Mouse (Mus musculus) heart, embryonic 12.5 days (tissue): ENCODE measurements around the gene Bbx. TPM values are rescaled to one million over a fixed set of nuclear protein-coding genes. Genes with fewer than 3 reads are reported as not detected.

ENCODE experiments used
- ATAC-seq: fragments of 200-750 bp; cut with Nextera tagmentation; 2 replicates; pipeline ENCODE4 v1.8.0; 2017; ENCODE audit warnings: moderate TSS enrichment, moderate library complexity; ENCODE audit not compliant: insufficient number of reproducible peaks, low FRiP score
- H3K27ac ChIP-seq: fragments of 300-500 bp; sonication (generic); 2 replicates; pipeline ENCODE4 v1.5.1; 2016; ENCODE audit warnings: mild to moderate bottlenecking, moderate library complexity; ENCODE audit not compliant: poor library complexity, severe bottlenecking
- H3K27me3 ChIP-seq: fragments of 300-500 bp; sonication (generic); replicated peaks from 2 replicates; pipeline ENCODE4 v1.6.1; 2016; ENCODE audit warnings: mild to moderate bottlenecking, moderate library complexity
- H3K36me3 ChIP-seq: fragments of 300-500 bp; sonication (generic); 2 replicates; pipeline ENCODE4 v1.6.1; 2016; ENCODE audit warnings: mild to moderate bottlenecking, moderate library complexity
- H3K4me1 ChIP-seq: fragments of 300-500 bp; sonication (generic); replicated peaks from 2 replicates; pipeline ENCODE4 v1.6.1; 2016; ENCODE audit warnings: mild to moderate bottlenecking
- H3K4me2 ChIP-seq: fragments of 300-500 bp; sonication (generic); 2 replicates; pipeline ENCODE4 v1.6.1; 2016; ENCODE audit warnings: mild to moderate bottlenecking, moderate library complexity
- H3K4me3 ChIP-seq: fragments of 300-500 bp; sonication (generic); 2 replicates; pipeline ENCODE4 v1.5.1; 2016; ENCODE audit warnings: mild to moderate bottlenecking
- H3K9ac ChIP-seq: fragments of 300-500 bp; sonication (generic); 2 replicates; pipeline ENCODE4 v1.6.1; 2016; ENCODE audit warnings: mild to moderate bottlenecking, moderate library complexity
- H3K9me3 ChIP-seq: fragments of 300-500 bp; sonication (generic); replicated peaks from 2 replicates; pipeline ENCODE4 v1.6.1; 2016; ENCODE audit warnings: mild to moderate bottlenecking, moderate library complexity
- WGBS: fragments of 180-500 bp; shearing (Covaris S2); methylation state at CpG from one replicate; pipeline ENCODE4 v1.1.7; 2016; 5-methylcytosine and 5-hydroxymethylcytosine counted together
- polyA plus RNA-seq: library from polyadenylated mRNA; unstranded; fragments of >200 nt; fragmentation: Nextera tagmentation; extraction: Ambion mirVana; gene quantifications from 2 replicates; pipeline ENCODE4 v1.2.1, GENCODE M21; 2016

Bbx gene
- polyA plus RNA-seq, 1 experiment from 2014 or later, result 37.7 TPM

DNA sequence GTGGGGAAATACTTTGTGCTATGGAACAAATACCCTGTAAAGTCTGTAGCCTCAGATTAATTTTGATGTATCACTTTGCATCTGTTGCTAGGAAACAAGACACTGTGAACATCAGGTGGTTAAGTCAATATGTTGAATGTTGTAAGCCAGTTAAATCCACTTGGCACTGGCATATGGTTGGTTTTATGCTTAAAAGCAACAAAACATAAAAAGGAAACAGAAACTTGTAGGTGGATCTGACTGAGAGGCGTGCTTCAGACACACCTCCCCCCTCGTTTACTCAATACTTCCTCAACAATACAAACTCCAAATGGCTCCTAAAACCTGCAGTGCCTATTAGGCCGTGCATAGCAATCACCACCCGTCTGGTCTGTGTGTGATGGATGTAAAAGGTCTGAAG is 236.1 kb downstream of the Bbx start:
- Histone ChIP-seq H3K27ac (no peak overlapping the region), H3K4me3 (no peak overlapping the region), H3K9me3 (no peaks in the 10 kb centered on the region), H3K27me3 (no peaks in the 10 kb centered on the region), H3K9ac (no peak overlapping the region), H3K4me1 (peaks cover 11% of the 10 kb centered on the region), H3K36me3 (peaks cover 41% of the 10 kb centered on the region), H3K4me2 (no peak overlapping the region)
- WGBS, result 83% methylated on average over 4 of the region's 4 CpGs
- ATAC-seq, result no peak

DNA sequence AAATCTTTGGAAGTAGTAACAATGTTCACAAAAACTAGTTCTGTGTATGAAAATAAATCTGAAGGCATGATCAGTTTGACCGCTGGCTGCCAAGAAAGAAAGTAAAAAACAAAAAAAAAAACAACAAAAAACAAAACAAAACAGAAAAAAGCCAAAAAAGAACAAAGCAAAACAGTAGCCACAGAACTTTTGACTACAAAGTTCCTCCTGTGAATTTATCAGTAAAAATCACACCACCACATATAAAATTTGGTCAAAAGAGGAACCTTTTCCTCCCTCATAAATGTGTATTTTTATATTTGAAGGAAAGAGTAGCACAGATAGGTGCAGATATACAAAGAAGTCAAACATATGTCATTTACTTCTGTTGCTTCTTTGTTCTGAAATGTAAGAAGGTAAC is 239.6 kb downstream of the Bbx start:
- 85% methylated on average over 1 of the region's 1 CpGs for WGBS
- Histone ChIP-seq H3K4me3 (no peak overlapping the region), H3K27ac (no peak overlapping the region), H3K4me1 (peaks cover 11% of the 10 kb centered on the region), H3K4me2 (no peak overlapping the region), H3K27me3 (no peaks in the 10 kb centered on the region), H3K9ac (no peak overlapping the region), H3K36me3 (peaks cover 17% of the 10 kb centered on the region), H3K9me3 (no peaks in the 10 kb centered on the region)
- ATAC-seq, result no peak

GRCm38 (mm10) chr16:50189108-50189507 is 243.1 kb downstream of the Bbx start:
- no peak overlapping the region for H3K27ac ChIP-seq
- peaks cover 5% of the 10 kb centered on the region; the same call in 1 of the 2 replicates for H3K36me3 ChIP-seq
- H3K9ac ChIP-seq, result no peak overlapping the region
- H3K4me2 ChIP-seq, result no peak overlapping the region
- H3K9me3 ChIP-seq, result no peaks in the 10 kb centered on the region
- H3K4me3 ChIP-seq, result no peak overlapping the region
- WGBS, result 52% methylated on average over 6 of the region's 6 CpGs
- no peak for ATAC-seq
- H3K27me3 ChIP-seq, result no peaks in the 10 kb centered on the region
- peaks cover 30% of the 10 kb centered on the region for H3K4me1 ChIP-seq

- H3K27me3 ChIP-seq, result no peaks in the 10 kb centered on the region
- H3K4me1 ChIP-seq, result peaks cover 20% of the 10 kb centered on the region
- H3K9me3 ChIP-seq, result no peaks in the 10 kb centered on the region
- no peak overlapping the region for H3K4me3 ChIP-seq
- no peak overlapping the region for H3K4me2 ChIP-seq
- no peak overlapping the region for H3K9ac ChIP-seq
- ATAC-seq, result no peak
- 48% methylated on average over 6 of the region's 6 CpGs for WGBS
- H3K36me3 ChIP-seq, result no peaks in the 10 kb centered on the region
- H3K27ac ChIP-seq, result no peak overlapping the region
Observed at GRCm38 (mm10) chr16:50186604-50187003, 245.6 kb downstream of the Bbx start.

- peak overlapping the region; percentile 16; the same call in 1 of the 2 replicates for H3K4me2 ChIP-seq
- peak overlapping the region; percentile 48 for H3K27ac ChIP-seq
- no peak overlapping the region for H3K4me3 ChIP-seq
Observed at GRCm38 (mm10) chr16:50185041-50185440, 247.1 kb downstream of the Bbx start.

DNA sequence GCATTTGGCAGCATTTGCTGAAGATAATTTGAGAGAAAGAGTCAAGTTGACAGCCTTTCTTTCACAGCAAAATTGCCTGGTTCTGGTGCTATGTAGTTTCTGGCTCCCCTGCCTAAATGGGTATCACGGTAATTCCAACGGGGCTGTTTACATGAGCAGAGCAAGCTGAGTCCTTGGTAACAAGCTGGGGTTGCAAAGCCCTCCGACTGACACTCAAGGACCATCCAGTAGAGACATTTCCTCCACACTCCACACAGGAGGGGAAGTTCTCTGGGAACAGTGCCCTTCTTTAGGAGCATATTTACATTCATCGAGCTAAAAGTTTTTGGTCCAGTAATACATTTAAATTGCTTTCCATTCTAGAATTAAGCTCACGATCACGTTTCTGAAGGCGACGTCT is 249.2 kb downstream of the Bbx start:
- Histone ChIP-seq H3K9me3 (no peaks in the 10 kb centered on the region), H3K27me3 (no peaks in the 10 kb centered on the region), H3K4me3 (no peak overlapping the region), H3K4me2 (no peak overlapping the region), H3K4me1 (peaks cover 20% of the 10 kb centered on the region), H3K9ac (no peak overlapping the region), H3K36me3 (no peaks in the 10 kb centered on the region), H3K27ac (no peak overlapping the region)
- WGBS, result 60% methylated on average over 8 of the region's 8 CpGs
- no peak for ATAC-seq

More at GRCm38 (mm10) chr16:50185041-50185440, 247.1 kb downstream of the Bbx start:
- Histone ChIP-seq H3K4me1 (peaks cover 20% of the 10 kb centered on the region), H3K9ac (no peak overlapping the region), H3K36me3 (no peaks in the 10 kb centered on the region), H3K27me3 (no peaks in the 10 kb centered on the region), H3K9me3 (no peaks in the 10 kb centered on the region)
- peak; percentile 51; the same call in 1 of the 2 replicates for ATAC-seq
- WGBS, result 14% methylated on average over 5 of the region's 5 CpGs

DNA sequence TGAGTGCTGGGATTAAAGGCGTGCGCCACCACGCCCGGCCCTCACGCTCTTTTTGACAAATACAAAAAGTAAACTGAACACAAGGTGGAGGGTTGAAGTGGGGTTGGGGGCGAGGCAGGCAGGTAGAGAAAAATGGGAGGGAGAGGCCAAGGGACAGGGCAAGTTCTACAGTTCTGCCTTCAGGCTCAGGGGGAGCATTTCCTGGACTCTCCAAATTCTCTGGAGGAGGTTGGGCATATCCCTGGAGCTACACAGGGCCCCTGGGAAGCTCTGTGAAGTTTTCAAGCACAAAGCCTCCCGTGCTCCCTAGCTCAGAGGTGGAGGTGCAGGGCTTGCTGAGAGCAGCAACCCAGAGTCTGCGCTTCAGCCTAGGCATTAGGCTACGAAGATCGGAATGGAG is 249.6 kb downstream of the Bbx start:
- Histone ChIP-seq H3K4me2 (no peak overlapping the region), H3K9me3 (no peaks in the 10 kb centered on the region), H3K4me1 (peaks cover 20% of the 10 kb centered on the region), H3K27ac (no peak overlapping the region), H3K9ac (no peak overlapping the region), H3K36me3 (no peaks in the 10 kb centered on the region), H3K4me3 (no peak overlapping the region), H3K27me3 (no peaks in the 10 kb centered on the region)
- 74% methylated on average over 10 of the region's 10 CpGs for WGBS
- no peak for ATAC-seq

- H3K4me2 ChIP-seq, result no peak overlapping the region
- H3K4me3 ChIP-seq, result no peak overlapping the region
- WGBS, result 72% methylated on average over 7 of the region's 7 CpGs
- no peak for ATAC-seq
- H3K4me1 ChIP-seq, result no peaks in the 10 kb centered on the region
- H3K27me3 ChIP-seq, result 0 out of 2 replicates have a peak, but pooled peaks cover 2% of the 10 kb centered on the region
- no peak overlapping the region for H3K27ac ChIP-seq
- no peaks in the 10 kb centered on the region for H3K36me3 ChIP-seq
- H3K9ac ChIP-seq, result no peak overlapping the region
- H3K9me3 ChIP-seq, result no peaks in the 10 kb centered on the region
Observed at GRCm38 (mm10) chr16:50172760-50173159, 259.4 kb downstream of the Bbx start.

GRCm38 (mm10) chr16:50170812-50171211 is 261.4 kb downstream of the Bbx start:
- H3K4me3 ChIP-seq, result no peak overlapping the region
- no peaks in the 10 kb centered on the region for H3K9me3 ChIP-seq
- no peak overlapping the region for H3K4me2 ChIP-seq
- 0 out of 2 replicates have a peak, but pooled peaks cover 2% of the 10 kb centered on the region for H3K27me3 ChIP-seq
- 87% methylated on average over 5 of the region's 5 CpGs for WGBS
- no peaks in the 10 kb centered on the region for H3K4me1 ChIP-seq
- no peak overlapping the region for H3K9ac ChIP-seq
- no peak for ATAC-seq
- no peaks in the 10 kb centered on the region for H3K36me3 ChIP-seq
- H3K27ac ChIP-seq, result no peak overlapping the region

DNA sequence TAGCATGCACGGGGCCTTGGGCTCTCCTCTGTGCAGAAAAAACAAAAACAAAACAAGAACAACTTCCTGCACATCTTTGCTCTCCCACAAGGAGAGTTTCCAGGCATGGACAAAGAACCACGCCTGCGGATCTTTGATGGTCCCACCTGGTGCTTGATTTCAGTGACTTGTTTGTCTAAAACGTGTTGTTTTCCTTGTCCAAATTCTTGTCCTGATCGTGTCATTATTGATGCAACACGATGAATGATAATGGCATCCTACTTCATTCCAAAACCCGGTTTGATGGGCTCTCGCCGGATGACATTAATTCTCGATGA is 264.2 kb downstream of the Bbx start:
- no peak overlapping the region for H3K9ac ChIP-seq
- no peak for ATAC-seq
- H3K4me1 ChIP-seq, result no peaks in the 10 kb centered on the region; the same call in 1 of the 2 replicates
- H3K4me3 ChIP-seq, result no peak overlapping the region
- no peaks in the 10 kb centered on the region for H3K36me3 ChIP-seq
- H3K27me3 ChIP-seq, result no peaks in the 10 kb centered on the region
- no peak overlapping the region for H3K4me2 ChIP-seq
- WGBS, result 80% methylated on average over 10 of the region's 10 CpGs
- H3K9me3 ChIP-seq, result no peaks in the 10 kb centered on the region
- no peak overlapping the region for H3K27ac ChIP-seq

GRCm38 (mm10) chr16:50167231-50167982 is 264.8 kb downstream of the Bbx start:
- 77% methylated on average over 16 of the region's 16 CpGs for WGBS
- no peak for ATAC-seq
- no peaks in the 10 kb centered on the region; the same call in 1 of the 2 replicates for H3K4me1 ChIP-seq

More at GRCm38 (mm10) chr16:50167231-50167982, 264.8 kb downstream of the Bbx start:
- H3K27ac ChIP-seq, result no peak overlapping the region
- no peak overlapping the region for H3K4me2 ChIP-seq
- H3K9ac ChIP-seq, result no peak overlapping the region
- H3K36me3 ChIP-seq, result no peaks in the 10 kb centered on the region
- no peaks in the 10 kb centered on the region for H3K27me3 ChIP-seq
- H3K9me3 ChIP-seq, result no peaks in the 10 kb centered on the region
- H3K4me3 ChIP-seq, result no peak overlapping the region
